Mouse (Mus musculus): ENCODE data around the gene Leap2. TPM values are rescaled to one million over a fixed set of nuclear protein-coding genes. Genes with fewer than 3 reads are reported as not detected.

Gene Leap2
- total and polyA plus RNA-seq, 3 experiments = 0.24 TPM; not detected in 2

GRCm38 (mm10) chr11:53463551-53464424 lies 40.8 kb upstream of the Leap2 start (continued):
- TF ChIP-seq MYB (IDR thresholded peaks at IDR 0.05; ENCODE audit: low read depth, low read length) = no peak

GRCm38 (mm10) chr11:53461727-53462126 lies 38.8 kb upstream of the Leap2 start:
- H3K4me3 ChIP-seq (ENCODE audit: control insufficient read depth in 1 of 2, insufficient read depth in 1 of 2, low read depth in 2 of 2, low read length in 2 of 2) = no peak overlapping the region
- peaks cover under 1 to 6% of the 10 kb centered on the region in 2 experiments for H3K27me3 ChIP-seq (ENCODE audit: control insufficient read depth in 1 of 2, insufficient read depth in 2 of 2, low read length in 2 of 2)
- peaks cover 0 to 8% of the 10 kb centered on the region in 2 experiments; a peak in 1 of 4 replicates for H3K36me3 ChIP-seq (ENCODE audit: control insufficient read depth in 1 of 2, insufficient read depth in 2 of 2, low read length in 2 of 2)
- H3K9me3 ChIP-seq (replicated peaks; ENCODE audit: insufficient read depth, low read length) = no peaks in the 10 kb centered on the region
- peaks cover 6 to 16% of the 10 kb centered on the region in 2 experiments; a peak in 3 of 4 replicates for H3K4me1 ChIP-seq (ENCODE audit: control insufficient read depth in 1 of 2, insufficient read depth in 2 of 2, low read length in 2 of 2)
- peak; percentile 84 for DNase-seq (ENCODE audit: low read depth, low spot score)
- no peaks in the 10 kb centered on the region for H3K79me2 ChIP-seq (ENCODE audit: control insufficient read depth, insufficient read depth, low read length, poor library complexity)
- no peak for TF ChIP-seq ELF1 (IDR thresholded peaks at IDR 0.05; ENCODE audit: low read depth, low read length)
- no peak for TF ChIP-seq SMC3 (IDR thresholded peaks at IDR 0.05; ENCODE audit: low read depth, low read length)
- peak; percentile 20; the same call in 1 of the 2 replicates for TF ChIP-seq NRF1 (IDR thresholded peaks at IDR 0.05; ENCODE audit: insufficient read depth, low read depth, low read length, poor library complexity, severe bottlenecking)
- TF ChIP-seq NELFE (IDR thresholded peaks at IDR 0.05; ENCODE audit: low read depth, low read length) = no peak
- no peak for TF ChIP-seq ZNF384 (IDR thresholded peaks at IDR 0.05; ENCODE audit: low read depth, low read length)
- no peak for TF ChIP-seq MEF2A (IDR thresholded peaks at IDR 0.05; ENCODE audit: extremely low read depth, insufficient replicate concordance, low read depth, low read length, poor library complexity, severe bottlenecking)
- TF ChIP-seq TCF12 (IDR thresholded peaks at IDR 0.05; ENCODE audit: low read depth, low read length) = peak; percentile 53
- TF ChIP-seq GABPA (IDR thresholded peaks at IDR 0.05; ENCODE audit: low read depth, low read length) = no peak
- no peak for TF ChIP-seq CHD1 (IDR thresholded peaks at IDR 0.05; ENCODE audit: low read depth, low read length)
- TF ChIP-seq POLR2A (IDR thresholded peaks at IDR 0.05; ENCODE audit: control insufficient read depth in 1 of 2, insufficient read depth in 1 of 2, low read depth in 1 of 2, low read length in 2 of 2, poor library complexity in 1 of 2) = no peak
- TF ChIP-seq TAL1 (IDR thresholded peaks at IDR 0.05; ENCODE audit: low read length) = peak; percentile 87
- no peak for TF ChIP-seq MYB (IDR thresholded peaks at IDR 0.05; ENCODE audit: low read depth, low read length)
- no peak for TF ChIP-seq MAX (IDR thresholded peaks at IDR 0.05; ENCODE audit: low read length)
- no peak for TF ChIP-seq POLR2AphosphoS2 (IDR thresholded peaks at IDR 0.05; ENCODE audit: low read length)
- TF ChIP-seq RCOR1 (IDR thresholded peaks at IDR 0.05; ENCODE audit: low read depth, low read length) = peak; percentile 55
- no peak for TF ChIP-seq ZC3H11A (IDR thresholded peaks at IDR 0.05; ENCODE audit: low read depth, low read length)
- no peak for TF ChIP-seq BHLHE40 (IDR thresholded peaks at IDR 0.05; ENCODE audit: borderline replicate concordance, low read depth, low read length)
- TF ChIP-seq ZKSCAN1 (IDR thresholded peaks at IDR 0.05; ENCODE audit: low read depth, low read length) = no peak
- no peak for TF ChIP-seq CTCF (IDR thresholded peaks at IDR 0.05 in 2 of 3, conservative IDR thresholded peaks at IDR 0.05 in 1 of 3; ENCODE audit: control insufficient read depth in 1 of 3, insufficient read depth in 1 of 3, low read depth in 2 of 3, low read length in 3 of 3, poor library complexity in 1 of 3, severe bottlenecking in 1 of 3)
- no peak for TF ChIP-seq ETS1 (IDR thresholded peaks at IDR 0.05; ENCODE audit: low read depth, low read length)
- TF ChIP-seq CHD2 (IDR thresholded peaks at IDR 0.05; ENCODE audit: low read length) = no peak
- no peak for TF ChIP-seq E2F4 (IDR thresholded peaks at IDR 0.05; ENCODE audit: borderline replicate concordance, low read depth, low read length)
- TF ChIP-seq USF1 (IDR thresholded peaks at IDR 0.05; ENCODE audit: low read depth, low read length) = no peak
- no peak; the same call in 1 of the 2 replicates for TF ChIP-seq SIN3A (IDR thresholded peaks at IDR 0.05; ENCODE audit: low read length)
- no peak for TF ChIP-seq RAD21 (IDR thresholded peaks at IDR 0.05; ENCODE audit: low read depth, low read length)
- TF ChIP-seq GATA1 (IDR thresholded peaks at IDR 0.05; ENCODE audit: low read depth, low read length) = peak; percentile 55; the same call in 1 of the 2 replicates
- peak; percentile 57 to 68 for TF ChIP-seq EP300 (IDR thresholded peaks at IDR 0.05; ENCODE audit: low read depth in 1 of 2, low read length in 2 of 2)
- TF ChIP-seq ZMIZ1 (IDR thresholded peaks at IDR 0.05; ENCODE audit: low read depth, low read length) = no peak
- no peak for TF ChIP-seq KAT2A (conservative IDR thresholded peaks at IDR 0.05; ENCODE audit: low read depth, low read length)
- TF ChIP-seq MAFK (IDR thresholded peaks at IDR 0.05; ENCODE audit: borderline replicate concordance, low read depth, low read length) = no peak
- 0 out of 2 replicates have a peak, but pooled peaks have one; percentile 39 for TF ChIP-seq MYC (IDR thresholded peaks at IDR 0.05; ENCODE audit: low read depth, low read length)
- H3K27ac ChIP-seq (ENCODE audit: control insufficient read depth, low read depth, low read length) = no peak overlapping the region
- H3K9ac ChIP-seq (ENCODE audit: control insufficient read depth, low read depth, low read length, poor library complexity, severe bottlenecking) = no peak overlapping the region
